Mouse (Mus musculus) midbrain, embryonic 11.5 days (tissue): ENCODE data around the gene Tab1. TPM values are rescaled to one million over a fixed set of nuclear protein-coding genes. Genes with fewer than 3 reads are reported as not detected.

Experiments
- ATAC-seq: fragments of 200-750 bp; cut with Nextera tagmentation; 2 replicates; pipeline ENCODE4 v1.8.0; 2017; ENCODE audit warnings: moderate TSS enrichment, moderate library complexity; ENCODE audit not compliant: low FRiP score
- DNase-seq: peaks from one replicate; pipeline ENCODE4 v3.0.0; 2015; ENCODE audit warnings: low spot score; ENCODE audit errors: missing footprints
- H3K27ac ChIP-seq: fragments of 300-500 bp; sonication (generic); 2 replicates; pipeline ENCODE4 v1.5.1; 2014; ENCODE audit warnings: low read depth, low read length
- H3K27me3 ChIP-seq: fragments of 300-500 bp; sonication (generic); 2 replicates; pipeline ENCODE4 v1.6.1; 2014; ENCODE audit warnings: mild to moderate bottlenecking, low read length, moderate library complexity, mixed read lengths; ENCODE audit not compliant: control insufficient read depth, insufficient read depth
- H3K36me3 ChIP-seq: fragments of 300-500 bp; sonication (generic); 2 replicates; pipeline ENCODE4 v1.6.1; 2014; ENCODE audit warnings: mild to moderate bottlenecking, low read length, moderate library complexity, mixed read lengths; ENCODE audit not compliant: control insufficient read depth, insufficient read depth
- H3K4me1 ChIP-seq: fragments of 300-500 bp; sonication (generic); 2 replicates; pipeline ENCODE4 v1.6.1; 2014; ENCODE audit warnings: low read length; ENCODE audit not compliant: control insufficient read depth, insufficient read depth
- H3K4me2 ChIP-seq: fragments of 300-500 bp; sonication (generic); 2 replicates; pipeline ENCODE4 v1.6.1; 2014; ENCODE audit warnings: mild to moderate bottlenecking, moderate library complexity
- H3K4me3 ChIP-seq: fragments of 300-500 bp; sonication (generic); 2 replicates; pipeline ENCODE4 v1.5.1; 2014; ENCODE audit warnings: low read depth, low read length
- H3K9ac ChIP-seq: fragments of 300-500 bp; sonication (generic); 2 replicates; pipeline ENCODE4 v1.6.1; 2014; ENCODE audit warnings: low read length
- H3K9me3 ChIP-seq: fragments of 300-500 bp; sonication (generic); 2 replicates; pipeline ENCODE4 v1.6.1; 2016; ENCODE audit warnings: low read length; ENCODE audit not compliant: control insufficient read depth
- WGBS: fragments of 180-500 bp; shearing (Covaris S2); extraction: QIAGEN DNeasy Blood & Tissue Kit; methylation state at CpG from one replicate; pipeline ENCODE4 v1.1.7; 2014; 5-methylcytosine and 5-hydroxymethylcytosine counted together
- polyA plus RNA-seq: library from polyadenylated mRNA; unstranded; fragments of >200 nt; fragmentation: Nextera tagmentation; extraction: Ambion mirVana; gene quantifications from 2 replicates; pipeline ENCODE4 v1.2.1, GENCODE M21; 2014

Gene Tab1
- polyA plus RNA-seq, 1 experiment from 2014 or later = 29.4 TPM

DNA sequence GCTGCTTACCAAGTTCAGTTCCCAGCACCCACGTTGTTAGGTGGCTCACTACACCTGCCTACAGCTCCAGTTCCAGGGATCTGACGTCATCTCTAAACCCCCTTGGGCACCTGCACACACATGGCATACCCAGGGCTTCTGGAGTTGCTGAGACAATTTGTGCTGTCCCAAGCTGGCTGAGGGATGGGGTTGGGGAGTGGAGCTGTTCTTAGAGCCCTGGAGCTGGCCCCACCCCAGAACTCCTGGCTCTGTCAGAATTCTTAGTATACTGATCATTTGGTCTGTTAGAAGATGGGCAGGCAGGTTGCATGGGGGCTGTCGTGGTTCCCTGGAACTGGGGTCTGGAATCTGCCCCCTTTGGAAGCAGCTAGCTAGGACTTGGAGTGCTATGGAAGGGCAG is 32.7 kb upstream of the Tab1 start:
- no peak overlapping the region for H3K4me2 ChIP-seq
- no peaks in the 10 kb centered on the region for H3K9me3 ChIP-seq
- peaks cover 6% of the 10 kb centered on the region for H3K4me1 ChIP-seq
- WGBS = 78% methylated on average over 3 of the region's 3 CpGs
- no peaks in the 10 kb centered on the region for H3K36me3 ChIP-seq
- no peak overlapping the region for H3K9ac ChIP-seq
- no peak overlapping the region for H3K4me3 ChIP-seq
- no peak overlapping the region for H3K27ac ChIP-seq
- ATAC-seq = no peak
- DNase-seq = peak; percentile 10
- no peaks in the 10 kb centered on the region for H3K27me3 ChIP-seq

DNA sequence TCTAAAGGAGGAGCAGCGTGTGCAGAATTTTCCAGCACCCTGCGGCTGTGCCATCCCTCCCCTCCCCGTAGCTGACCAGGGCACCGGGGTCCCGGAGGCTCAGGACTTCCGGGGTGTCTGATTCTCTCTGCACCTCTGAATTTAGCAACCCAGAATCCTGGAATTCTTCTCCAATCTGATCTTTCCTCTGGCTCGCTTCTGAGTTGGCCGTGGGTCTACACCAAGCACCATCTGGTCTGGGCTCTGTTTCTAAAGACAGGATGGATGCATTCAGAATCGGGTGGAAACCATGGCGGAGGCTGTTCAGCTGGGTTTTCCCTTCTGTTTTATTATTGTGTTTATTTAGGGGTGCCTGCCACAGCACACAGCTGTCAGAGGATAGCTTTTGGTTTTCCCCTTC is 32.1 kb upstream of the Tab1 start:
- DNase-seq (peak; percentile 51), ATAC-seq (no peak)
- 86% methylated on average over 10 of the region's 10 CpGs for WGBS
- H3K4me3 ChIP-seq = no peak overlapping the region
- H3K9ac ChIP-seq = no peak overlapping the region
- no peaks in the 10 kb centered on the region for H3K27me3 ChIP-seq
- H3K27ac ChIP-seq = no peak overlapping the region
- peaks cover 6% of the 10 kb centered on the region for H3K4me1 ChIP-seq
- no peak overlapping the region for H3K4me2 ChIP-seq
- H3K9me3 ChIP-seq = no peaks in the 10 kb centered on the region
- H3K36me3 ChIP-seq = no peaks in the 10 kb centered on the region

DNA sequence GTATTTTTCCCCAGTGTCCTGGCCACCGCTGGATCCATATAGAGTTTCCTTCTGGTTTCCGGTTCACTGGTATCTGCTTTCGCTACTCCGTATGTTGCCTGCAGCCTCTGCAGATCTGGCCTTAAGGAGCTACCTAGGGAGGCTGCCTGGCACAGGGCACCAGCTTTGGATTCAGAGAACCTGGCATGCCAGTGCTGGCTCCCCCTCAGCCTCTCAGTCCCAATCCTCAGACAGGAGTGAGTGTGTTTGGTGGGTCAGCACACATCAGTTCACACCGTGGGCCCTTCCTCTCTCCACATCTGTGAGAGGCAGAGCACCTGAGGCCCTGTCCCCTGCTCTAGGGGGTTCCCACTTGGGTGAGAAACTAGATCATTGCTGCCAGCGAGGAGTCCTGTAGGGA is 31.4 kb upstream of the Tab1 start:
- Histone ChIP-seq H3K9ac (no peak overlapping the region), H3K36me3 (no peaks in the 10 kb centered on the region), H3K27me3 (no peaks in the 10 kb centered on the region), H3K4me3 (no peak overlapping the region), H3K9me3 (no peaks in the 10 kb centered on the region), H3K27ac (no peak overlapping the region), H3K4me2 (no peak overlapping the region), H3K4me1 (peaks cover 6% of the 10 kb centered on the region)
- ATAC-seq = no peak
- WGBS = 83% methylated on average over 6 of the region's 6 CpGs
- peak; percentile 35 for DNase-seq

DNA sequence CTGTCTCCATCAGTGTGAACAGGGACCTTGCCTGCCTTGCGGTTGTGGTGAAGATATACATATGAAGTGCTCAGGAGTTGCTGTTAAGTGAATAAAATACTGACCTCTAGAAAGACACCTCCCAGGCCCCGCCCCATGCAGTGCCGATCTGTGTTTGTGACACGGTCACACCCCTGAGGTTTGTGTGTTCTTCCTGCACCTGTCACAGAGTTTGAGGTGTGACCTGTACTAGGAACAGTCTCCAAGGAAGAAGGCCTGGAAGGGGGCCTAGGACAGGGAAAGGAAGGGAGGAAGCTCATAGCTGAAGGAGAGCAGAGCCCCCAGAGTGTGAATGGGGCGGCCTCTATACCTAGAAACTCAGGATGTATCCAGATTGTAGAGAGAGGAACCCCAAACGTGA is 30.4 kb upstream of the Tab1 start:
- Histone ChIP-seq H3K9me3 (no peaks in the 10 kb centered on the region), H3K27ac (no peak overlapping the region), H3K27me3 (no peaks in the 10 kb centered on the region), H3K9ac (no peak overlapping the region), H3K4me3 (no peak overlapping the region), H3K4me2 (no peak overlapping the region), H3K4me1 (peaks cover 6% of the 10 kb centered on the region), H3K36me3 (no peaks in the 10 kb centered on the region)
- DNase-seq = peak; percentile 33
- WGBS = 84% methylated on average over 6 of the region's 6 CpGs
- ATAC-seq = no peak

DNA sequence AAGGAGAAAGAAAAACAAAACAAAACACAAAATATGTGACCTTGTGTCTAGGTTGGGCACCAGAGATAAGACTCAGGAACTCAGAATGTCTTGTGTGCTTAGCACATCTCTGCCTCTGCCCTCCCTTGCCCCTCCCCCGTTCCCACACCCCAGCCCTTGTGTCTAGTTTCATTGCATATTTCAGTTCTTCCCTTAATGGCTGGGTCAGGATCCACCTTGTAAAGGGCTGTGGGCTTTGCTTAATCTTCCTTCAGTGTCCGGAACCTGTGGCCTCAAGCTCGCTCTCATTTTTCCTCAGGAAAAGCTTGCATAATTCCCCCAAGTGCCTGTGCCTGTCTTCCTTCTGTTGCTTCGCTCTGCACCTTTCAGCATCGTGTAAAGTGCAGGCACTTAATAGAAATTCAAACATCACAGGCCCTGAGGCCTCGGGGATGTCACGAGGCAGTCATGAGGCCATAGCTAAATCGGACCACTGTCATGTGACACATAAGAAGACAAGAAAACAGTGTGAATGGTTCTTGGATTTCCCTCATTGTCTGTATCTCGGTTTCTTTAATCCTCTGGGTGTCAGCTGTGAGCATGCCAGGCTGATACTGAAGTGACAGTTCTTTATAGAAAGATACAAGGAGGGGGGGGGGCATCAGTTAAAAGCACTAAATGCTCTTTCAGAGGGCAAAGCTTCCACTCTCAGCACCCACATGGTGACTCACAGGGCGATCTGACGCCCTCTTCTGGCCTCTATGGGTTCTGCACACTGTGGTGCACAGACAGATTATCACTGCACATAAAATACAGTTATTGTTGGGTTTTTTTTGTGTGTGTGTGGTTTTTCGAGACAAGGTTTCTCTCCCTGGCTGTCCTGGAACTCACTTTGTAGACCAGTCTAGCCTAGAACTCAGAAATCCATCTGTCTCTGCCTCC is 27.2 kb upstream of the Tab1 start:
- H3K4me1 ChIP-seq = no peaks in the 10 kb centered on the region
- H3K9ac ChIP-seq = no peak overlapping the region
- H3K9me3 ChIP-seq = no peaks in the 10 kb centered on the region
- H3K27ac ChIP-seq = no peak overlapping the region
- DNase-seq = peak; percentile 81
- no peak overlapping the region for H3K4me3 ChIP-seq
- ATAC-seq = no peak
- H3K4me2 ChIP-seq = no peak overlapping the region
- no peaks in the 10 kb centered on the region for H3K27me3 ChIP-seq
- no peaks in the 10 kb centered on the region for H3K36me3 ChIP-seq
- 60% methylated on average over 12 of the region's 12 CpGs for WGBS

DNA sequence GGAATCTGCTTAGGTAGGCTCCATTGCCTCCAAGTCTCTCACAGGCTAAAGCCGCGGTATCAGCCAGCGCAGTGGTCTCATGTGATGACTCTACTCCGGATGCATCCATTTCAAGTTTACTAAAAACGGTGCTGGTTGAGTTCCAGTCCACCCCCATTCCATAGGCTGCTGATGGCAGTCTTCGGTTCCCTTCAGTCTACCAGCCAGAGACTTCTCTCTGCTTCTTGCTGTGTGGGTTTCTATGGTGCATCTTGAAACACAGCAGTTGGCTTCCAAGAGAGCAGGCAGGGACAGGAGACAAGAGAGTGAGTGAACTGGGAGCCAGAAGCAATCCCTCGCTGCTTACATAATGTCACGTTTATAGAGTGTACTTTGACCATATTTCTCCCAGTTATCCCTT is 25.8 kb upstream of the Tab1 start:
- DNase-seq (no peak), ATAC-seq (no peak)
- Histone ChIP-seq H3K4me3 (no peak overlapping the region), H3K27ac (no peak overlapping the region), H3K36me3 (no peaks in the 10 kb centered on the region), H3K4me2 (no peak overlapping the region), H3K9ac (no peak overlapping the region), H3K9me3 (no peaks in the 10 kb centered on the region), H3K27me3 (no peaks in the 10 kb centered on the region), H3K4me1 (no peaks in the 10 kb centered on the region)
- WGBS = 93% methylated on average over 8 of the region's 8 CpGs

DNA sequence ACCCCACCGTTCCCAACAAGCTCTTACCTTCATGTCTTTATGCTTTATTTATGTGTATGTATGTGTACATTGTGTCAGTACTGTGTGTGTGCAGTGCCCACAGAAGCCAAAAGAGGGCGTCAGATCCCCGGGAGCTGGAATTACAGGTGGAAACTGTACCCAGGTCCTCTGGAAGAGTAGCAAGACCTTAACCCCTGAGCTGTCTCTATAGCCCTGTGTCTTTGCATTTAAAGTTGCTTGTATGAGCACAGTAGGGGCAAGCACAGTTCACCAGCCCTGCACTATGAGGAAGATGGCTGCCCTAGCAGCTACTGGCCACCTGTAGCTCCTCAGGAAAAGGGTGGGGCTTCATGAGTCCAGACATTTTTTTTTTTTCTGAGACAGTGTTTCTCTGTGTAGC is 25.4 kb upstream of the Tab1 start:
- DNase-seq (no peak), ATAC-seq (no peak)
- no peaks in the 10 kb centered on the region for H3K36me3 ChIP-seq
- no peaks in the 10 kb centered on the region for H3K27me3 ChIP-seq
- no peak overlapping the region for H3K4me3 ChIP-seq
- 87% methylated on average over 3 of the region's 3 CpGs for WGBS
- H3K9me3 ChIP-seq = no peaks in the 10 kb centered on the region
- H3K4me2 ChIP-seq = no peak overlapping the region
- H3K4me1 ChIP-seq = no peaks in the 10 kb centered on the region
- no peak overlapping the region for H3K9ac ChIP-seq
- no peak overlapping the region for H3K27ac ChIP-seq

DNA sequence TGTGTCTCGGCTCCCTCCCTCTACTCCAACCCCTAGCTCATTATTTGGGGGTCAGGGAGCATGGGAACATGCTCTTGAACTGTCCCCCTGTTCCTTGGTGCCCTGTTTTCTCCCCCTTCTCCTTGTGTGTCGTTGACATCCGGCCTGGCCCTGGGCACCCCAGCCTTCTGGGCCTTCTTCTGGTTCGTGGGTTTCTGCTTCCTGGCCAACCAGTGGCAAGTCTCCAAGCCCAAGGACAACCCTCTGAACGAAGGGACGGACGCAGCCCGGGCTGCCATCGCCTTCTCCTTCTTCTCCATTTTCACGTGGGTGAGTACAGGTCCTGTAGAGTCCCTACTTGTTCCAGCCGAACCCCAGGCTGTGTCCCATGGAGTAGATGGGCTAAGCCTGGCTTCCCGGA is 21.5 kb upstream of the Tab1 start:
- H3K27ac ChIP-seq = no peak overlapping the region
- ATAC-seq (no peak), DNase-seq (no peak)
- H3K4me3 ChIP-seq = no peak overlapping the region
- H3K4me1 ChIP-seq = no peaks in the 10 kb centered on the region
- no peak overlapping the region for H3K4me2 ChIP-seq
- H3K36me3 ChIP-seq = no peaks in the 10 kb centered on the region
- H3K27me3 ChIP-seq = no peaks in the 10 kb centered on the region
- no peak overlapping the region for H3K9ac ChIP-seq
- no peaks in the 10 kb centered on the region for H3K9me3 ChIP-seq
- 84% methylated on average over 12 of the region's 12 CpGs for WGBS

DNA sequence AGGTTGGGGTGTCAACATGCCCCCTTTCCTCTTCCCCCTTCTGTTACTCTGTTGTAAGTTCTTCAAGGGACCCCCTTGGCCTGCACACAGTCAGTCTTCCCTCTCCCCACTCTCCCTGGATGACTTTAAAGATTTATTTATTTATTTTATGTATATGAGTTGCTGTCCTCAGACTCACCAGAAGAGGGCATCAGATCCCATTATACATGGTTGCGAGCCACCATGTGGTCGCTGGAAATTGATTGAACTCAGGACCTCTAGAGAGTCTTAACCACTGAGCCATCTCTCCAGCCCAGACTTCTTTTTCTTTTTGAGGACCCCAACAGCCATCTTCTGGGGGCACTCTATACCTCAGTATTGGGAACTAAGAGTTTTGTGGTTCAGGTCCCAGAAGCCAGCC is 20.4 kb upstream of the Tab1 start:
- H3K27ac ChIP-seq = no peak overlapping the region
- H3K4me3 ChIP-seq = no peak overlapping the region
- ATAC-seq = no peak
- no peaks in the 10 kb centered on the region for H3K4me1 ChIP-seq
- H3K9ac ChIP-seq = no peak overlapping the region
- H3K27me3 ChIP-seq = no peaks in the 10 kb centered on the region
- H3K9me3 ChIP-seq = no peaks in the 10 kb centered on the region
- no peaks in the 10 kb centered on the region for H3K36me3 ChIP-seq
- no peak overlapping the region for H3K4me2 ChIP-seq
- DNase-seq = peak; percentile 73
- WGBS = 33% methylated on average over 2 of the region's 2 CpGs
